Mouse (Mus musculus): Measurements from ENCODE around the gene Sgms1. TPM values are rescaled to one million over a fixed set of nuclear protein-coding genes. Genes with fewer than 3 reads are reported as not detected.

The Sgms1 gene
- total and polyA plus RNA-seq, 3 experiments = 27.0 to 62.1 (median 60.5) TPM

DNA sequence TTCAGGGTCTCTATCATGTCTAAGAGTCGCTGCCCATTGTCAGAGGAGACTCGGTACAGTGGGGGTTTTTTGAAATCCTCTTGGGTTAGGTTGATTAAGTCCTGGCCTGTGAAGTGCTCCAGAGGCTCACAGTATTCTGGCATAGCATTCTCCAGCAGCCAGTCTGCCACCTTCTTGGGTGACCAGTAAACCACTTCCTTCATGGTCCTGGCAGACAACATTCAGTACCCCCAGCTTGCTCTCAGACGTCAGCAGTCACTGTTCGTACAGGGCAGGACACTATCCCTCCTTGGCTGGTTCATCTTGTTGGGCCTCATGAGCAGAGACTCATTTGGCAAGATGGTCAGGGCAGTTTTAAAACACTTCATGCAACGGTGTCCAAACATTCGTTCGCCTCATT lies 229.6 kb downstream of the Sgms1 start:
- Histone ChIP-seq H3K4me3 (no peak overlapping the region), H3K27me3 (ENCODE audit: control insufficient read depth, insufficient read depth, low read length) (no peaks in the 10 kb centered on the region), H3K4me1 (ENCODE audit: control insufficient read depth, insufficient read depth, low read length) (peaks cover 9% of the 10 kb centered on the region), H3K36me3 (ENCODE audit: control insufficient read depth, insufficient read depth, low read length) (peaks cover 21% of the 10 kb centered on the region), H3K79me2 (replicated peaks; ENCODE audit: control insufficient read depth, insufficient read depth, low read length) (peaks cover 5% of the 10 kb centered on the region), H3K9ac (ENCODE audit: low read depth, low read length) (no peak overlapping the region), H3K27ac (no peak overlapping the region)
- TF ChIP-seq EP300 (IDR thresholded peaks at IDR 0.05; ENCODE audit: insufficient read depth, low read depth, low read length) (no peak), POLR2A (IDR thresholded peaks at IDR 0.05; ENCODE audit: insufficient read depth, low read depth, low read length) (no peak), CTCF (IDR thresholded peaks at IDR 0.05) (no peak)
- DNase-seq = no peak
- WGBS = 92% methylated on average over 7 of the region's 7 CpGs
- intact Hi-C loops (cut with DNase I) = loop anchor here (5.0 kb wide), 1 partner anchor 33 kb away; no protein-coding TSS in a partner anchor

DNA sequence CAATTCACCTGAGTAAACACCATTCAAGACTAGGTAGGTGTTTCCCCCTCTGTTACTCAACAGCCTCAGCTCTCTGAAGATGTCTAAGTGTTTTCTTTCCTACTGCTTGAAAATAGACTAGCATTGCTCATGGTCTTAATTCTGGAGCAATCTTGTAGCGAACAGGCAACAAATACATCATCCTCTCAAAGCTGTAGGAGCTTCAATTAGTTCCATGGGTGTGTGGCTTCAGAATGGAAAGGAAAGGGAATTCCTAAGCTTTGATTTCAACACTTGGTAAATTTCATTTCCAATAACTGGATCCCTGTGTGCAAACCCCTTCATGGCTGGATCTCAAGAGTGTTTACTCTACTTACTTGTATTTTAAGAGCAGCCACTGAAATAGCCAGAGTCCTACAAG lies 230.3 kb downstream of the Sgms1 start:
- 100% methylated on average over 1 of the region's 1 CpGs for WGBS
- DNase-seq = no peak
- peaks cover 5% of the 10 kb centered on the region for H3K79me2 ChIP-seq (replicated peaks; ENCODE audit: control insufficient read depth, insufficient read depth, low read length)
- H3K27me3 ChIP-seq (ENCODE audit: control insufficient read depth, insufficient read depth, low read length) = no peaks in the 10 kb centered on the region
- peaks cover 9% of the 10 kb centered on the region for H3K4me1 ChIP-seq (ENCODE audit: control insufficient read depth, insufficient read depth, low read length)
- no peak overlapping the region for H3K27ac ChIP-seq
- H3K4me3 ChIP-seq = no peak overlapping the region
- TF ChIP-seq POLR2A (IDR thresholded peaks at IDR 0.05; ENCODE audit: insufficient read depth, low read depth, low read length) (no peak), CTCF (IDR thresholded peaks at IDR 0.05) (no peak), EP300 (IDR thresholded peaks at IDR 0.05; ENCODE audit: insufficient read depth, low read depth, low read length) (no peak)
- intact Hi-C loops (cut with DNase I) = no loop called here
- no peak overlapping the region for H3K9ac ChIP-seq (ENCODE audit: low read depth, low read length)
- peaks cover 21% of the 10 kb centered on the region for H3K36me3 ChIP-seq (ENCODE audit: control insufficient read depth, insufficient read depth, low read length)

- H3K4me3 ChIP-seq = no peak overlapping the region
- peaks cover 9% of the 10 kb centered on the region for H3K79me2 ChIP-seq (replicated peaks; ENCODE audit: control insufficient read depth, insufficient read depth, low read length)
- H3K27me3 ChIP-seq (ENCODE audit: control insufficient read depth, insufficient read depth, low read length) = no peaks in the 10 kb centered on the region
- DNase-seq = no peak
- 44% methylated on average over 6 of the region's 6 CpGs for WGBS
- peaks cover 22% of the 10 kb centered on the region for H3K36me3 ChIP-seq (ENCODE audit: control insufficient read depth, insufficient read depth, low read length)
- no peak for TF ChIP-seq CTCF (IDR thresholded peaks at IDR 0.05)
- H3K9ac ChIP-seq (ENCODE audit: low read depth, low read length) = no peak overlapping the region
- H3K27ac ChIP-seq = peak overlapping the region; percentile 42
- H3K4me1 ChIP-seq (ENCODE audit: control insufficient read depth, insufficient read depth, low read length) = peaks cover 10% of the 10 kb centered on the region
- intact Hi-C loops (cut with DNase I) = no loop called here
Measured at GRCm38 (mm10) chr19:32157045-32157444, 232.5 kb downstream of the Sgms1 start.

DNA sequence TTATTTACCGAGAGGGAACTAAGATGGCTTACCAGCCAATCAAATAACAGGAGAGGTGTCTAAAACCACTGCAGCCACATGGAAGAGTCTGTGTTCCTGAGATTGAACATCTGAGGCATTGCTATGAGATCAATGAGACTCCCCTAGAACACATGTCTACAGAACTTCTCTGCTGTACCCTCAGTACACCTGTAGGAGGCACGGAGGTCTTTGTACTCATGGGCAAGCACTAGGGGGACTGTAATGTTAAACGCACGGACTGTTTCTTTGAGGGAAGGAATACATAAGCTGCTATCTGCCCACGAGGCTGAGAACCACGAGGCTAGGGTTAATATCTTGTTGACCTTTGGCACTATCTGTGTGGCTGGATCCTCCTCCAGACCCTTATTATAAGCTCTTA lies 237.0 kb downstream of the Sgms1 start:
- Histone ChIP-seq H3K79me2 (replicated peaks; ENCODE audit: control insufficient read depth, insufficient read depth, low read length) (peaks cover 9% of the 10 kb centered on the region), H3K4me1 (ENCODE audit: control insufficient read depth, insufficient read depth, low read length) (peaks cover 6% of the 10 kb centered on the region), H3K27ac (no peak overlapping the region), H3K9ac (ENCODE audit: low read depth, low read length) (no peak overlapping the region), H3K36me3 (ENCODE audit: control insufficient read depth, insufficient read depth, low read length) (peaks cover 10% of the 10 kb centered on the region), H3K27me3 (ENCODE audit: control insufficient read depth, insufficient read depth, low read length) (no peaks in the 10 kb centered on the region), H3K4me3 (no peak overlapping the region)
- WGBS = 66% methylated on average over 6 of the region's 6 CpGs
- no peak for DNase-seq
- TF ChIP-seq EP300 (IDR thresholded peaks at IDR 0.05; ENCODE audit: insufficient read depth, low read depth, low read length) = no peak
- TF ChIP-seq CTCF (IDR thresholded peaks at IDR 0.05) = peak; percentile 8; the same call in 1 of the 2 replicates
- intact Hi-C loops (cut with DNase I) = no loop called here

- TF ChIP-seq CTCF (IDR thresholded peaks at IDR 0.05) = no peak
- no peak for TF ChIP-seq POLR2A (IDR thresholded peaks at IDR 0.05; ENCODE audit: insufficient read depth, low read depth, low read length)
- TF ChIP-seq EP300 (IDR thresholded peaks at IDR 0.05; ENCODE audit: insufficient read depth, low read depth, low read length) = no peak
- H3K27ac ChIP-seq = no peak overlapping the region
- 85% methylated on average over 5 of the region's 5 CpGs for WGBS
- no peaks in the 10 kb centered on the region for H3K27me3 ChIP-seq (ENCODE audit: control insufficient read depth, insufficient read depth, low read length)
- H3K4me3 ChIP-seq = no peak overlapping the region
- H3K36me3 ChIP-seq (ENCODE audit: control insufficient read depth, insufficient read depth, low read length) = peaks cover 4% of the 10 kb centered on the region
- DNase-seq = no peak
- peaks cover 5% of the 10 kb centered on the region; the same call in 1 of the 2 replicates for H3K79me2 ChIP-seq (replicated peaks; ENCODE audit: control insufficient read depth, insufficient read depth, low read length)
- H3K9ac ChIP-seq (ENCODE audit: low read depth, low read length) = no peak overlapping the region
- no peaks in the 10 kb centered on the region; the same call in none of the 2 replicates for H3K4me1 ChIP-seq (ENCODE audit: control insufficient read depth, insufficient read depth, low read length)
- intact Hi-C loops (cut with DNase I) = no loop called here
Measured at GRCm38 (mm10) chr19:32148710-32149109, 240.8 kb downstream of the Sgms1 start.

GRCm38 (mm10) chr19:32142383-32142782 lies 247.1 kb downstream of the Sgms1 start:
- Histone ChIP-seq H3K4me3 (no peak overlapping the region), H3K27me3 (ENCODE audit: control insufficient read depth, insufficient read depth, low read length) (no peaks in the 10 kb centered on the region), H3K4me1 (ENCODE audit: control insufficient read depth, insufficient read depth, low read length) (peaks cover 20% of the 10 kb centered on the region), H3K27ac (no peak overlapping the region; the same call in 1 of the 2 replicates), H3K79me2 (replicated peaks; ENCODE audit: control insufficient read depth, insufficient read depth, low read length) (no peaks in the 10 kb centered on the region), H3K9ac (ENCODE audit: low read depth, low read length) (no peak overlapping the region), H3K36me3 (ENCODE audit: control insufficient read depth, insufficient read depth, low read length) (peaks cover 23% of the 10 kb centered on the region)
- TF ChIP-seq CTCF (IDR thresholded peaks at IDR 0.05) (no peak), EP300 (IDR thresholded peaks at IDR 0.05; ENCODE audit: insufficient read depth, low read depth, low read length) (no peak), POLR2A (IDR thresholded peaks at IDR 0.05; ENCODE audit: insufficient read depth, low read depth, low read length) (no peak)
- intact Hi-C loops (cut with DNase I) = loop anchor here (2.0 kb wide), 1 partner anchor 22 kb away; no protein-coding TSS in a partner anchor
- WGBS = 55% methylated on average over 6 of the region's 6 CpGs
- DNase-seq = no peak

Data from heart, adult 2 months (tissue).